Mouse (Mus musculus): Measurements from ENCODE around the gene Nek11. TPM values are rescaled to one million over a fixed set of nuclear protein-coding genes. Genes with fewer than 3 reads are reported as not detected.

The Nek11 gene
- polyA plus RNA-seq, 1 experiment from 2014 or later, result 4.0 TPM

GRCm38 (mm10) chr9:105300738-105301325, 94.5 kb downstream of the Nek11 start:
- WGBS, result 33% methylated on average over 2 of the region's 2 CpGs
- H3K9ac ChIP-seq (replicated peaks; ENCODE audit: low read depth, low read length), result no peak overlapping the region
- no peak overlapping the region for H3K4me3 ChIP-seq (ENCODE audit: low read depth, low read length)
- no peak overlapping the region for H3K4me2 ChIP-seq (ENCODE audit: low read depth, low read length)
- no peaks in the 10 kb centered on the region for H3K36me3 ChIP-seq (ENCODE audit: control insufficient read depth, insufficient read depth, low read length)
- H3K27me3 ChIP-seq (ENCODE audit: control insufficient read depth, insufficient read depth, low read length), result no peaks in the 10 kb centered on the region
- ATAC-seq (ENCODE audit: low read depth), result no peak
- 0 out of 2 replicates have a peak, but pooled peaks cover 3% of the 10 kb centered on the region for H3K4me1 ChIP-seq (ENCODE audit: control insufficient read depth, insufficient read depth, low read length)
- H3K9me3 ChIP-seq (ENCODE audit: control insufficient read depth, low read length), result no peaks in the 10 kb centered on the region
- H3K27ac ChIP-seq (ENCODE audit: low read depth, low read length), result no peak overlapping the region

- 38% methylated on average over 7 of the region's 7 CpGs for WGBS
- Histone ChIP-seq H3K4me2 (ENCODE audit: low read depth, low read length) (no peak overlapping the region), H3K4me1 (ENCODE audit: control insufficient read depth, insufficient read depth, low read length) (no peaks in the 10 kb centered on the region), H3K27ac (ENCODE audit: low read depth, low read length) (no peak overlapping the region), H3K36me3 (ENCODE audit: control insufficient read depth, insufficient read depth, low read length) (no peaks in the 10 kb centered on the region), H3K9ac (replicated peaks; ENCODE audit: low read depth, low read length) (no peak overlapping the region), H3K4me3 (ENCODE audit: low read depth, low read length) (no peak overlapping the region), H3K27me3 (ENCODE audit: control insufficient read depth, insufficient read depth, low read length) (no peaks in the 10 kb centered on the region), H3K9me3 (ENCODE audit: control insufficient read depth, low read length) (no peaks in the 10 kb centered on the region)
- ATAC-seq (ENCODE audit: low read depth), result no peak
Observed at GRCm38 (mm10) chr9:105284670-105285069, 110.7 kb downstream of the Nek11 start.

- H3K4me3 ChIP-seq (ENCODE audit: low read depth, low read length), result no peak overlapping the region
- ATAC-seq (ENCODE audit: low read depth), result no peak
- H3K27ac ChIP-seq (ENCODE audit: low read depth, low read length), result no peak overlapping the region
- no peaks in the 10 kb centered on the region for H3K4me1 ChIP-seq (ENCODE audit: control insufficient read depth, insufficient read depth, low read length)
- WGBS, result 21% methylated on average over 4 of the region's 4 CpGs
- H3K4me2 ChIP-seq (ENCODE audit: low read depth, low read length), result no peak overlapping the region
- no peaks in the 10 kb centered on the region for H3K27me3 ChIP-seq (ENCODE audit: control insufficient read depth, insufficient read depth, low read length)
- no peak overlapping the region for H3K9ac ChIP-seq (replicated peaks; ENCODE audit: low read depth, low read length)
- H3K36me3 ChIP-seq (ENCODE audit: control insufficient read depth, insufficient read depth, low read length), result no peaks in the 10 kb centered on the region
- no peaks in the 10 kb centered on the region for H3K9me3 ChIP-seq (ENCODE audit: control insufficient read depth, low read length)
Observed at GRCm38 (mm10) chr9:105282725-105283124, 112.6 kb downstream of the Nek11 start.

GRCm38 (mm10) chr9:105274925-105275324, 120.4 kb downstream of the Nek11 start:
- no peaks in the 10 kb centered on the region for H3K4me1 ChIP-seq (ENCODE audit: control insufficient read depth, insufficient read depth, low read length)
- no peaks in the 10 kb centered on the region for H3K36me3 ChIP-seq (ENCODE audit: control insufficient read depth, insufficient read depth, low read length)
- H3K9ac ChIP-seq (replicated peaks; ENCODE audit: low read depth, low read length), result no peak overlapping the region
- 67% methylated on average over 3 of the region's 3 CpGs for WGBS
- H3K27ac ChIP-seq (ENCODE audit: low read depth, low read length), result no peak overlapping the region
- H3K9me3 ChIP-seq (ENCODE audit: control insufficient read depth, low read length), result no peaks in the 10 kb centered on the region
- no peak overlapping the region for H3K4me3 ChIP-seq (ENCODE audit: low read depth, low read length)
- no peaks in the 10 kb centered on the region for H3K27me3 ChIP-seq (ENCODE audit: control insufficient read depth, insufficient read depth, low read length)
- no peak overlapping the region for H3K4me2 ChIP-seq (ENCODE audit: low read depth, low read length)
- ATAC-seq (ENCODE audit: low read depth), result no peak

- H3K27me3 ChIP-seq (ENCODE audit: control insufficient read depth, insufficient read depth, low read length), result no peaks in the 10 kb centered on the region
- H3K9me3 ChIP-seq (ENCODE audit: control insufficient read depth, low read length), result no peaks in the 10 kb centered on the region
- no peak overlapping the region for H3K27ac ChIP-seq (ENCODE audit: low read depth, low read length)
- WGBS, result 30% methylated on average over 6 of the region's 6 CpGs
- no peak overlapping the region for H3K4me3 ChIP-seq (ENCODE audit: low read depth, low read length)
- H3K4me1 ChIP-seq (ENCODE audit: control insufficient read depth, insufficient read depth, low read length), result no peaks in the 10 kb centered on the region
- ATAC-seq (ENCODE audit: low read depth), result peak; percentile 28; the same call in 1 of the 2 replicates
- no peak overlapping the region; the same call in 1 of the 2 replicates for H3K9ac ChIP-seq (replicated peaks; ENCODE audit: low read depth, low read length)
- H3K36me3 ChIP-seq (ENCODE audit: control insufficient read depth, insufficient read depth, low read length), result no peaks in the 10 kb centered on the region
- H3K4me2 ChIP-seq (ENCODE audit: low read depth, low read length), result no peak overlapping the region
Observed at GRCm38 (mm10) chr9:105274286-105274685, 121.0 kb downstream of the Nek11 start.

GRCm38 (mm10) chr9:105272241-105272640, 123.1 kb downstream of the Nek11 start:
- no peak overlapping the region for H3K4me2 ChIP-seq (ENCODE audit: low read depth, low read length)
- H3K27me3 ChIP-seq (ENCODE audit: control insufficient read depth, insufficient read depth, low read length), result no peaks in the 10 kb centered on the region
- H3K36me3 ChIP-seq (ENCODE audit: control insufficient read depth, insufficient read depth, low read length), result no peaks in the 10 kb centered on the region
- H3K9ac ChIP-seq (replicated peaks; ENCODE audit: low read depth, low read length), result no peak overlapping the region
- 12% methylated on average over 7 of the region's 7 CpGs for WGBS
- no peaks in the 10 kb centered on the region for H3K4me1 ChIP-seq (ENCODE audit: control insufficient read depth, insufficient read depth, low read length)
- no peak overlapping the region for H3K4me3 ChIP-seq (ENCODE audit: low read depth, low read length)
- no peaks in the 10 kb centered on the region for H3K9me3 ChIP-seq (ENCODE audit: control insufficient read depth, low read length)
- ATAC-seq (ENCODE audit: low read depth), result no peak
- no peak overlapping the region for H3K27ac ChIP-seq (ENCODE audit: low read depth, low read length)

GRCm38 (mm10) chr9:105263140-105263539, 132.2 kb downstream of the Nek11 start:
- no peaks in the 10 kb centered on the region for H3K27me3 ChIP-seq (ENCODE audit: control insufficient read depth, insufficient read depth, low read length)
- H3K4me1 ChIP-seq (ENCODE audit: control insufficient read depth, insufficient read depth, low read length), result no peaks in the 10 kb centered on the region; the same call in 1 of the 2 replicates
- H3K27ac ChIP-seq (ENCODE audit: low read depth, low read length), result peak overlapping the region; percentile 57; the same call in 1 of the 2 replicates
- 49% methylated on average over 2 of the region's 2 CpGs for WGBS
- H3K9me3 ChIP-seq (ENCODE audit: control insufficient read depth, low read length), result no peaks in the 10 kb centered on the region
- H3K4me3 ChIP-seq (ENCODE audit: low read depth, low read length), result no peak overlapping the region
- no peak overlapping the region for H3K4me2 ChIP-seq (ENCODE audit: low read depth, low read length)
- H3K36me3 ChIP-seq (ENCODE audit: control insufficient read depth, insufficient read depth, low read length), result no peaks in the 10 kb centered on the region
- ATAC-seq (ENCODE audit: low read depth), result 0 out of 2 replicates have a peak, but pooled peaks have one; percentile 17
- no peak overlapping the region for H3K9ac ChIP-seq (replicated peaks; ENCODE audit: low read depth, low read length)

- Histone ChIP-seq H3K4me2 (ENCODE audit: low read depth, low read length) (no peak overlapping the region), H3K27ac (ENCODE audit: low read depth, low read length) (peak overlapping the region; percentile 18; the same call in 1 of the 2 replicates)
- 60% methylated on average over 10 of the region's 10 CpGs for WGBS
Observed at GRCm38 (mm10) chr9:105257668-105258067, 137.7 kb downstream of the Nek11 start.

GRCm38 (mm10) chr9:105254076-105254475, 141.2 kb downstream of the Nek11 start:
- no peak overlapping the region for H3K9ac ChIP-seq (replicated peaks; ENCODE audit: low read depth, low read length)
- H3K4me1 ChIP-seq (ENCODE audit: control insufficient read depth, insufficient read depth, low read length), result peaks cover 7% of the 10 kb centered on the region; the same call in 1 of the 2 replicates
- no peak overlapping the region for H3K4me2 ChIP-seq (ENCODE audit: low read depth, low read length)
- no peak for ATAC-seq (ENCODE audit: low read depth)
- H3K4me3 ChIP-seq (ENCODE audit: low read depth, low read length), result no peak overlapping the region
- no peaks in the 10 kb centered on the region for H3K27me3 ChIP-seq (ENCODE audit: control insufficient read depth, insufficient read depth, low read length)
- no peaks in the 10 kb centered on the region for H3K9me3 ChIP-seq (ENCODE audit: control insufficient read depth, low read length)
- H3K36me3 ChIP-seq (ENCODE audit: control insufficient read depth, insufficient read depth, low read length), result no peaks in the 10 kb centered on the region
- WGBS, result 89% methylated on average over 1 of the region's 1 CpGs
- H3K27ac ChIP-seq (ENCODE audit: low read depth, low read length), result no peak overlapping the region

More at GRCm38 (mm10) chr9:105257668-105258067, 137.7 kb downstream of the Nek11 start:
- Histone ChIP-seq H3K9ac (replicated peaks; ENCODE audit: low read depth, low read length) (no peak overlapping the region), H3K27me3 (ENCODE audit: control insufficient read depth, insufficient read depth, low read length) (no peaks in the 10 kb centered on the region), H3K4me3 (ENCODE audit: low read depth, low read length) (no peak overlapping the region), H3K36me3 (ENCODE audit: control insufficient read depth, insufficient read depth, low read length) (no peaks in the 10 kb centered on the region), H3K4me1 (ENCODE audit: control insufficient read depth, insufficient read depth, low read length) (peaks cover 4% of the 10 kb centered on the region; the same call in 1 of the 2 replicates), H3K9me3 (ENCODE audit: control insufficient read depth, low read length) (no peaks in the 10 kb centered on the region)
- ATAC-seq (ENCODE audit: low read depth), result peak; percentile 17; the same call in 1 of the 2 replicates

Measured in neural tube, embryonic 14.5 days (tissue).